Mouse (Mus musculus): ENCODE results near the gene Vegfb. TPM values are rescaled to one million over a fixed set of nuclear protein-coding genes. Genes with fewer than 3 reads are reported as not detected.

Gene Vegfb
- polyA plus RNA-seq, 1 experiment from 2014 or later = 26.7 TPM

GRCm38 (mm10) chr19:7014481-7015135, 27.2 kb upstream of the Vegfb start:
- ATAC-seq (replicated peaks; ENCODE audit: insufficient number of reproducible peaks, low FRiP score, low TSS enrichment, low read depth) (no peak), DNase-seq (ENCODE audit: low spot score) (no peak)
- Histone ChIP-seq H3K4me2 (ENCODE audit: low read depth, low read length) (no peak overlapping the region), H3K27me3 (ENCODE audit: control insufficient read depth, insufficient read depth, low read length) (no peaks in the 10 kb centered on the region), H3K9me3 (replicated peaks; ENCODE audit: control insufficient read depth, low read length) (no peaks in the 10 kb centered on the region), H3K36me3 (replicated peaks; ENCODE audit: control insufficient read depth, insufficient read depth, low read depth, low read length) (peaks cover 5% of the 10 kb centered on the region), H3K4me3 (ENCODE audit: low read depth, low read length) (no peak overlapping the region), H3K27ac (replicated peaks; ENCODE audit: low read depth, low read length) (no peak overlapping the region), H3K9ac (replicated peaks; ENCODE audit: low read length) (no peak overlapping the region), H3K4me1 (ENCODE audit: control insufficient read depth, insufficient read depth, low read length) (no peaks in the 10 kb centered on the region)
- 88% methylated on average over 20 of the region's 20 CpGs for WGBS

- H3K27me3 ChIP-seq (ENCODE audit: control insufficient read depth, insufficient read depth, low read length) = no peaks in the 10 kb centered on the region
- DNase-seq (ENCODE audit: low spot score) = no peak
- no peak overlapping the region for H3K4me3 ChIP-seq (ENCODE audit: low read depth, low read length)
- H3K27ac ChIP-seq (replicated peaks; ENCODE audit: low read depth, low read length) = no peak overlapping the region
- no peak for ATAC-seq (replicated peaks; ENCODE audit: insufficient number of reproducible peaks, low FRiP score, low TSS enrichment, low read depth)
- H3K4me2 ChIP-seq (ENCODE audit: low read depth, low read length) = no peak overlapping the region
- H3K36me3 ChIP-seq (replicated peaks; ENCODE audit: control insufficient read depth, insufficient read depth, low read depth, low read length) = peaks cover 3% of the 10 kb centered on the region
- no peak overlapping the region for H3K9ac ChIP-seq (replicated peaks; ENCODE audit: low read length)
- no peaks in the 10 kb centered on the region for H3K4me1 ChIP-seq (ENCODE audit: control insufficient read depth, insufficient read depth, low read length)
- WGBS = 90% methylated on average over 9 of the region's 9 CpGs
- H3K9me3 ChIP-seq (replicated peaks; ENCODE audit: control insufficient read depth, low read length) = no peaks in the 10 kb centered on the region
These were observed 26.5 kb upstream of the Vegfb start for GRCm38 (mm10) chr19:7013984-7014383.

GRCm38 (mm10) chr19:7012426-7012825, 25.0 kb upstream of the Vegfb start:
- 83% methylated on average over 4 of the region's 4 CpGs for WGBS
- H3K4me3 ChIP-seq (ENCODE audit: low read depth, low read length) = no peak overlapping the region

GRCm38 (mm10) chr19:7006892-7007593, 19.6 kb upstream of the Vegfb start:
- no peaks in the 10 kb centered on the region for H3K27me3 ChIP-seq (ENCODE audit: control insufficient read depth, insufficient read depth, low read length)
- WGBS = 83% methylated on average over 9 of the region's 9 CpGs
- ATAC-seq (replicated peaks; ENCODE audit: insufficient number of reproducible peaks, low FRiP score, low TSS enrichment, low read depth) (no peak), DNase-seq (ENCODE audit: low spot score) (no peak)
- H3K4me1 ChIP-seq (ENCODE audit: control insufficient read depth, insufficient read depth, low read length) = no peaks in the 10 kb centered on the region
- no peaks in the 10 kb centered on the region for H3K9me3 ChIP-seq (replicated peaks; ENCODE audit: control insufficient read depth, low read length)
- H3K4me2 ChIP-seq (ENCODE audit: low read depth, low read length) = no peak overlapping the region
- H3K9ac ChIP-seq (replicated peaks; ENCODE audit: low read length) = no peak overlapping the region
- no peak overlapping the region for H3K4me3 ChIP-seq (ENCODE audit: low read depth, low read length)
- no peaks in the 10 kb centered on the region for H3K36me3 ChIP-seq (replicated peaks; ENCODE audit: control insufficient read depth, insufficient read depth, low read depth, low read length)
- H3K27ac ChIP-seq (replicated peaks; ENCODE audit: low read depth, low read length) = no peak overlapping the region

More at GRCm38 (mm10) chr19:7012426-7012825, 25.0 kb upstream of the Vegfb start:
- Histone ChIP-seq H3K9me3 (replicated peaks; ENCODE audit: control insufficient read depth, low read length) (no peaks in the 10 kb centered on the region), H3K27me3 (ENCODE audit: control insufficient read depth, insufficient read depth, low read length) (no peaks in the 10 kb centered on the region), H3K27ac (replicated peaks; ENCODE audit: low read depth, low read length) (no peak overlapping the region), H3K36me3 (replicated peaks; ENCODE audit: control insufficient read depth, insufficient read depth, low read depth, low read length) (no peaks in the 10 kb centered on the region), H3K4me1 (ENCODE audit: control insufficient read depth, insufficient read depth, low read length) (no peaks in the 10 kb centered on the region), H3K9ac (replicated peaks; ENCODE audit: low read length) (no peak overlapping the region), H3K4me2 (ENCODE audit: low read depth, low read length) (no peak overlapping the region)
- DNase-seq (ENCODE audit: low spot score) = no peak
- ATAC-seq (replicated peaks; ENCODE audit: insufficient number of reproducible peaks, low FRiP score, low TSS enrichment, low read depth) = no peak

GRCm38 (mm10) chr19:6999360-7000063, 12.1 kb upstream of the Vegfb start:
- peaks cover 8% of the 10 kb centered on the region; the same call in 1 of the 2 replicates for H3K4me1 ChIP-seq (ENCODE audit: control insufficient read depth, insufficient read depth, low read length)
- ATAC-seq (replicated peaks; ENCODE audit: insufficient number of reproducible peaks, low FRiP score, low TSS enrichment, low read depth) (no peak), DNase-seq (ENCODE audit: low spot score) (no peak)
- no peak overlapping the region for H3K9ac ChIP-seq (replicated peaks; ENCODE audit: low read length)
- H3K4me3 ChIP-seq (ENCODE audit: low read depth, low read length) = no peak overlapping the region
- no peaks in the 10 kb centered on the region for H3K27me3 ChIP-seq (ENCODE audit: control insufficient read depth, insufficient read depth, low read length)
- H3K4me2 ChIP-seq (ENCODE audit: low read depth, low read length) = no peak overlapping the region
- H3K36me3 ChIP-seq (replicated peaks; ENCODE audit: control insufficient read depth, insufficient read depth, low read depth, low read length) = peaks cover 3% of the 10 kb centered on the region
- H3K9me3 ChIP-seq (replicated peaks; ENCODE audit: control insufficient read depth, low read length) = no peaks in the 10 kb centered on the region
- H3K27ac ChIP-seq (replicated peaks; ENCODE audit: low read depth, low read length) = no peak overlapping the region
- 96% methylated on average over 19 of the region's 19 CpGs for WGBS

GRCm38 (mm10) chr19:6997721-6998290, 10.4 kb upstream of the Vegfb start:
- no peaks in the 10 kb centered on the region for H3K9me3 ChIP-seq (replicated peaks; ENCODE audit: control insufficient read depth, low read length)
- 84% methylated on average over 9 of the region's 9 CpGs for WGBS
- no peak for ATAC-seq (replicated peaks; ENCODE audit: insufficient number of reproducible peaks, low FRiP score, low TSS enrichment, low read depth)
- H3K4me2 ChIP-seq (ENCODE audit: low read depth, low read length) = no peak overlapping the region
- H3K9ac ChIP-seq (replicated peaks; ENCODE audit: low read length) = no peak overlapping the region
- peaks cover 12% of the 10 kb centered on the region for H3K4me1 ChIP-seq (ENCODE audit: control insufficient read depth, insufficient read depth, low read length)
- H3K4me3 ChIP-seq (ENCODE audit: low read depth, low read length) = no peak overlapping the region
- DNase-seq (ENCODE audit: low spot score) = no peak
- no peaks in the 10 kb centered on the region for H3K27me3 ChIP-seq (ENCODE audit: control insufficient read depth, insufficient read depth, low read length)
- no peak overlapping the region for H3K27ac ChIP-seq (replicated peaks; ENCODE audit: low read depth, low read length)
- H3K36me3 ChIP-seq (replicated peaks; ENCODE audit: control insufficient read depth, insufficient read depth, low read depth, low read length) = peaks cover 3% of the 10 kb centered on the region

- WGBS = under 1% methylated on average over 24 of the region's 24 CpGs
- Histone ChIP-seq H3K9ac (replicated peaks; ENCODE audit: low read length) (peak within 1 kb of the TSS; percentile 66), H3K4me1 (ENCODE audit: control insufficient read depth, insufficient read depth, low read length) (peaks cover 12% of the 10 kb centered on the region), H3K4me3 (ENCODE audit: low read depth, low read length) (peak within 1 kb of the TSS; percentile 51), H3K36me3 (replicated peaks; ENCODE audit: control insufficient read depth, insufficient read depth, low read depth, low read length) (peaks cover 3% of the 10 kb centered on the region), H3K9me3 (replicated peaks; ENCODE audit: control insufficient read depth, low read length) (no peaks in the 10 kb centered on the region), H3K27me3 (ENCODE audit: control insufficient read depth, insufficient read depth, low read length) (no peaks in the 10 kb centered on the region), H3K27ac (replicated peaks; ENCODE audit: low read depth, low read length) (no peak within 1 kb of the TSS; the same call in 1 of the 2 replicates), H3K4me2 (ENCODE audit: low read depth, low read length) (peak within 1 kb of the TSS; percentile 87)
- peak; percentile 95 for DNase-seq (ENCODE audit: low spot score)
- ATAC-seq (replicated peaks; ENCODE audit: insufficient number of reproducible peaks, low FRiP score, low TSS enrichment, low read depth) = peak; percentile 88
These were observed 8.6 kb upstream of the Vegfb start, which contains the start of the genes Nudt22 and Trpt1 for GRCm38 (mm10) chr19:6996006-6996405. Gene Nudt22 (minus strand): TSS chr19:6996117. Gene Trpt1 (plus strand): TSS chr19:6996131.

All from embryonic facial prominence, embryonic 11.5 days (tissue).